Mouse (Mus musculus): ENCODE measurements around the gene Mga. TPM values are rescaled to one million over a fixed set of nuclear protein-coding genes. Genes with fewer than 3 reads are reported as not detected.

Mga gene
- polyA plus RNA-seq, 1 experiment from 2014 or later = 14.9 TPM

DNA sequence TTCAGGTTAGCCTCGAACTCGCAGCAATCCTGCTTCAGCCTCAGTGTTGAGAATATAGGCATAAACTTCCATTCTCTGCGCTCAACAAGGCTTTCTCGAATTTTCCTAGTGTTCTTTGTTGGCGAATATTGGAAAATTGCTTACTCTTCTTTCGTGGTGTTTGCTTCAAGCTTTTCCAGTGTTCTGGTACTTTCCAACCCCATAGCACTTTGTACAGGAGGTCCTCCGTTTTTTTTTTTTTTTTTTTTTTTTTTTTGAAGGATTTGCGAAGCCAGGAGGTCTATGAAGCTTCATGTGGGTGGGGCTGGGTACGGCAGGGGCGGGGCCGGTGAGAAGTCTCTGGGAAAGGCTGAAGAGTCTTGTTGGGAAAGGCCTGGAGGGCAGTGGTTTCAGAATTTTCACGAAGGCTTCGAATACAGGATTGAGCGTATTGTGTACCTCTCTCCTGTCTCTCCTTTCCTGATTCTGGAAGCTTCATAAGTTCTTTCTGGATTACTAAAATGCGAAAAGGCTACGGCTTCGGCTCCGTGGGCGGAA is 407 bp upstream of the Mga start:
- peak overlapping the region; percentile 72 for H3K4me2 ChIP-seq (ENCODE audit: low read depth, low read length)
- peak overlapping the region; percentile 71 for H3K9ac ChIP-seq (ENCODE audit: low read depth, low read length)
- peak overlapping the region; percentile 61 for H3K4me3 ChIP-seq (ENCODE audit: low read length)
- peak overlapping the region; percentile 95 for H3K27ac ChIP-seq (ENCODE audit: low read length)
- H3K9me3 ChIP-seq (ENCODE audit: control insufficient read depth, low read length) = no peaks in the 10 kb centered on the region
- H3K4me1 ChIP-seq (ENCODE audit: control insufficient read depth, insufficient read depth, low read length) = peaks cover 2% of the 10 kb centered on the region; the same call in 1 of the 2 replicates
- no peaks in the 10 kb centered on the region for H3K36me3 ChIP-seq (ENCODE audit: control insufficient read depth, insufficient read depth, low read length)
- WGBS = 14% methylated on average over 19 of the region's 19 CpGs
- no peaks in the 10 kb centered on the region for H3K27me3 ChIP-seq (replicated peaks; ENCODE audit: control insufficient read depth, insufficient read depth, low read length)
- ATAC-seq = peak; percentile 76

DNA sequence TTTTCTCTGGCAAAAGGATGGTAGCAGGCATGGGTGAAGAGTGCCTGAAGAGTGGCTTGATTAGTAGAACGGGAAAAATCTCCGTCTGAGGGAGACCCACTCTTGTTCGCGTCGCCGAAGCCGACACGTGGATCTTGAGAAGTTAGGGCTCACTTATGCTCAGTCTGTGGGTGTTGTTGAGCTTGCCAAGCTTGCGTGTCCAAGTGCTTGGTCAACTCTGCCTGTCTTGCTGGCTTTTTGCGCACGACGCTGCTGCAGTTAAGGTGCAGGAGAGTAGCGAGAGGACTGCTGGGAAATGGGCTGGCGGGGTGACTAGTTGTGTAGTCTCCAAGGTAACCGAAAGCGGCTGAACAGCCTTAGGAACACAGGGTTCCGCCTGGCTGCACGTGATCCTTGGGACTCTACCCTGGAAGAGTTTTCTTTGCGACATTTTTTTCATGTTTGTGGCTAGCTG is 1.1 kb downstream of the Mga start:
- Histone ChIP-seq H3K4me1 (ENCODE audit: control insufficient read depth, insufficient read depth, low read length) (peaks cover 2% of the 10 kb centered on the region; the same call in 1 of the 2 replicates), H3K9me3 (ENCODE audit: control insufficient read depth, low read length) (no peaks in the 10 kb centered on the region), H3K9ac (ENCODE audit: low read depth, low read length) (peak overlapping the region; percentile 71), H3K27me3 (replicated peaks; ENCODE audit: control insufficient read depth, insufficient read depth, low read length) (no peaks in the 10 kb centered on the region), H3K4me2 (ENCODE audit: low read depth, low read length) (peak overlapping the region; percentile 72), H3K36me3 (ENCODE audit: control insufficient read depth, insufficient read depth, low read length) (peaks cover 2% of the 10 kb centered on the region; the same call in 1 of the 2 replicates), H3K4me3 (ENCODE audit: low read length) (peak overlapping the region; percentile 61), H3K27ac (ENCODE audit: low read length) (peak overlapping the region; percentile 95)
- WGBS = 4% methylated on average over 19 of the region's 19 CpGs
- peak; percentile 79 for ATAC-seq

DNA sequence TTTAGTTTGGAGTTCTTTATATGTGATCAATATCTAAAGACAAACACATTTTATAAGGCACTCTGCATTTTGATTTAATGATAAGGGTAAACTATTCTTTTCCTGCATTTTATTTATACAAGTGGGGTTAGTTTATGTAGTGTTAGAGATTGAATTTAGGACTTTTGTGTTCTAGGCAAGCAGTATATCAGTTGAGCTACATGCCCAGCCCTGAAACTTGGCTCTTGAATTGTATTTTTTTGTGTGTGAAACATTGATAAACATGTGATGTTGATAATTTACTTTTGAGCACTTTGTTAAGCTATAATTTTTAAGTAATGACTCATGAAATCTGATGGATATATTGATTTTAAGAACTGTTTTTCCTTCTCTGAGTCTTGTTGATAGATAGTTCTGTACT is 19.0 kb downstream of the Mga start:
- no peak overlapping the region for H3K27ac ChIP-seq (ENCODE audit: low read length)
- no peaks in the 10 kb centered on the region for H3K4me1 ChIP-seq (ENCODE audit: control insufficient read depth, insufficient read depth, low read length)
- peaks cover 3% of the 10 kb centered on the region; the same call in 1 of the 2 replicates for H3K36me3 ChIP-seq (ENCODE audit: control insufficient read depth, insufficient read depth, low read length)
- no peak overlapping the region for H3K9ac ChIP-seq (ENCODE audit: low read depth, low read length)
- no peak for ATAC-seq
- H3K9me3 ChIP-seq (ENCODE audit: control insufficient read depth, low read length) = no peaks in the 10 kb centered on the region
- H3K27me3 ChIP-seq (replicated peaks; ENCODE audit: control insufficient read depth, insufficient read depth, low read length) = no peaks in the 10 kb centered on the region
- no peak overlapping the region for H3K4me3 ChIP-seq (ENCODE audit: low read length)
- H3K4me2 ChIP-seq (ENCODE audit: low read depth, low read length) = no peak overlapping the region

DNA sequence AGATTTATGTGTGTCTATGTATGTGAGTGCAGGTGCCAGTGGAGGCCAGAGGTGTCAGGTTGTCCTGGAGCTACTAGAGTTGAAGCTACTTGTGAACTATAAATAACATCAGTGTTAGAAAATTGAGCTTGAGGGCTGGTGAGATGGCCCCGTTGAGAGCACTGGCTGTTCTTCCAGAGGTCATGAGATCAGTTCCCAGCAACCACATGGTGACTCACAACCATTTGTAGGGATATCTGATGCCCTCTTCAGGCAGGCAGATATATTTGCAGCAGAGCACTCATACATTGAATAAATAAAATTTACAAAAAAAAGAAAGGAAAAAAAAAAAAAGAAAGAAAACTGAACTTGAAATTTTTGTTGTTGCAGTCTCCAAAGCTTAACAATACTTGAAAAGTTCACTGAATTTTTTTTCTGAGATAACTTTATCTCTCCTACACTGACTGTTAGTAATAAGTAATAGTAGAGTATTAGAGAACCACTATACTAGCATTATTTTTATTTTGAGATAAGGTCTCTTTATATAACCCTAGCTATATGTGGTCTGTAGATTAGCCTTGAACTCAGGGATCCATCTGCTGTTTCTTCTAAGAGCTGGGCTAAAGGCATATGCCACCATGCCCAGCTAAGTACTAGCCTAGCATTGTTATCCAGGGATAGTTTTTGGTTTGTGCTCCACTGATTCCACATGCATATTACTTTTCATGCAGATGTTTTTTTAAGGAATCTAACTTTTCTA is 20.8 kb downstream of the Mga start:
- Histone ChIP-seq H3K36me3 (ENCODE audit: control insufficient read depth, insufficient read depth, low read length) (peaks cover 3% of the 10 kb centered on the region; the same call in 1 of the 2 replicates), H3K9me3 (ENCODE audit: control insufficient read depth, low read length) (no peaks in the 10 kb centered on the region), H3K27ac (ENCODE audit: low read length) (no peak overlapping the region), H3K9ac (ENCODE audit: low read depth, low read length) (no peak overlapping the region), H3K4me2 (ENCODE audit: low read depth, low read length) (no peak overlapping the region), H3K4me1 (ENCODE audit: control insufficient read depth, insufficient read depth, low read length) (no peaks in the 10 kb centered on the region), H3K27me3 (replicated peaks; ENCODE audit: control insufficient read depth, insufficient read depth, low read length) (no peaks in the 10 kb centered on the region), H3K4me3 (ENCODE audit: low read length) (no peak overlapping the region)
- no peak for ATAC-seq
- WGBS = 68% methylated on average over 1 of the region's 1 CpGs

DNA sequence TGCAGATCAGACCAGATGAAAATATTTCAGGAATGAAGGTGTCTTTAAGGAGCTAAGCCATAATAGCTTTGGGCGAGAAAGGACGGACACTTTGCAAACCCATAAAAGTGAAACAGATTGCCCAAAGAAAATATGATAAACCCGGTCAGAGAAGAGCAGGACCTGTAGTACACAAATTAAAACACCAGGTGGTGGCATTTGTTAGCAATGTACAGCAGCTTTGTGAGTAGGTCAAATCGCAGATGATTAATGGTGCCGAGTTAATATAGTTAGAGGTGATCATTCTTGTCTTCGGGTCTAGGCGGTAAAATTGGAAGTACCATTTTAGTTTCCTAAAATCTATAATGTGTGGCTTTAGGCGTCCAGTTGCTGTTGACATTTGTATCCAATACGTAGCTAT is 73.5 kb downstream of the Mga start:
- no peak overlapping the region for H3K4me2 ChIP-seq (ENCODE audit: low read depth, low read length)
- WGBS = 39% methylated on average over 9 of the region's 9 CpGs

DNA sequence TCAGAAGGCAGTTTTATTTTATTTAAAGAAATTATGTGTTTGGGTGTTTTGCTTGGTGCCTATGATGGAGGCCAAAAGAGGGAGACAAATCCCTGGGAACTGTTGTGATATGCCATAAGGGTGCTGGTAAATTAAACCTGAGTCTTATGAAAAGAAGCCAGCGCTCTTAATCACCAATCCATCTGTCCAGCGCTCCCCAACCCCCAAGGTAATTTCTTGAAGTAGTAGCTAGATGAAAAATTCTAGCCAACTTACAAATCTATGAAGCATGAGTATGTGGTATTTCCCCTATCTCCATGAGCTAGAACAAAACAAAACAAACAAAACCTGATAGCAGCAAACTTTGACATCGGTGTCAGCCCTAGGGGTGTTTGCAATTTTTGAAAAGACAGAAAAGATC is 74.3 kb downstream of the Mga start:
- Histone ChIP-seq H3K4me3 (ENCODE audit: low read length) (no peak overlapping the region), H3K4me2 (ENCODE audit: low read depth, low read length) (no peak overlapping the region; the same call in 1 of the 2 replicates), H3K27ac (ENCODE audit: low read length) (no peak overlapping the region), H3K4me1 (ENCODE audit: control insufficient read depth, insufficient read depth, low read length) (peaks cover 11% of the 10 kb centered on the region; the same call in 1 of the 2 replicates), H3K9ac (ENCODE audit: low read depth, low read length) (no peak overlapping the region), H3K27me3 (replicated peaks; ENCODE audit: control insufficient read depth, insufficient read depth, low read length) (no peaks in the 10 kb centered on the region), H3K36me3 (ENCODE audit: control insufficient read depth, insufficient read depth, low read length) (no peaks in the 10 kb centered on the region), H3K9me3 (ENCODE audit: control insufficient read depth, low read length) (no peaks in the 10 kb centered on the region)
- 72% methylated on average over 3 of the region's 3 CpGs for WGBS
- ATAC-seq = no peak

More for the DNA sequence above, 73.5 kb downstream of the Mga start:
- Histone ChIP-seq H3K4me1 (ENCODE audit: control insufficient read depth, insufficient read depth, low read length) (peaks cover 11% of the 10 kb centered on the region; the same call in 1 of the 2 replicates), H3K9ac (ENCODE audit: low read depth, low read length) (no peak overlapping the region), H3K9me3 (ENCODE audit: control insufficient read depth, low read length) (no peaks in the 10 kb centered on the region), H3K36me3 (ENCODE audit: control insufficient read depth, insufficient read depth, low read length) (no peaks in the 10 kb centered on the region), H3K27ac (ENCODE audit: low read length) (no peak overlapping the region), H3K27me3 (replicated peaks; ENCODE audit: control insufficient read depth, insufficient read depth, low read length) (no peaks in the 10 kb centered on the region), H3K4me3 (ENCODE audit: low read length) (no peak overlapping the region)
- ATAC-seq = no peak

DNA sequence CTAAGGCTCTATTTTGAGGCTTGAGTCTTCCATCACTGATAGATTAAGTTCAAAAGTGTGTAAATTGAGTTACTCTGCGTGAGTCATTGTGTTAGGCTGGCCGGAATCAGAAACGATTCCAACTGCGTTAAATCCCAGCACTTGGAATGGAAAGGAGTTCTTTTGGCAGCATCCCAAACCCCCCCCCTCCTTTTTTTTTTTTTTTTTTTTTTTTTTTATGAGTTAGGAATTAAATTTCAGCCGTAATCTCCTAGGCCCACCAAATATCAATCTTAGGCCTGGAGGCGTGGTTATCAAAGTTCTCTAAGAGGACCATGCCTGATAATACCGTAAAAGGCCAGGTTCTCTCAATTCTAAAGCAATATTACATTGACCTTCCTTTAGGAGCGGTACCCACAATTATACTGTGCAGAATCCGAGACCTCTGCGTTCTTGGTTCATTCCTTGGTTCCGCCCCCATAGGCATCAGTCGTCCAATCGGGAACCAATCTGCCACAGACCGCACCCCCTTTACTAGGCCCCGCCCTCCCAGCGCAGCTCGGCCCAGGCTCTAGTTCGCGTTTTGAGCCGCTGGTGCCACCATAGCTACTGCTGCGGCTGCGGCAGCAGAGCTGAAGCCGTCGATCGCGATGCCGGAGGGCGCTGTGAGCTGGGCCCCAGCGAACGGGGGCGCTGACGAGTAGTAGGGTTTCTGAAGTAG is 75.0 kb downstream of the Mga start:
- H3K36me3 ChIP-seq (ENCODE audit: control insufficient read depth, insufficient read depth, low read length) = no peaks in the 10 kb centered on the region
- no peaks in the 10 kb centered on the region for H3K27me3 ChIP-seq (replicated peaks; ENCODE audit: control insufficient read depth, insufficient read depth, low read length)
- H3K9ac ChIP-seq (ENCODE audit: low read depth, low read length) = peak overlapping the region; percentile 78
- 3% methylated on average over 32 of the region's 32 CpGs for WGBS
- peak; percentile 98 for ATAC-seq
- H3K27ac ChIP-seq (ENCODE audit: low read length) = peak overlapping the region; percentile 58
- peak overlapping the region; percentile 64 for H3K4me2 ChIP-seq (ENCODE audit: low read depth, low read length)
- peak overlapping the region; percentile 76 for H3K4me3 ChIP-seq (ENCODE audit: low read length)
- no peaks in the 10 kb centered on the region for H3K9me3 ChIP-seq (ENCODE audit: control insufficient read depth, low read length)
- peaks cover 11% of the 10 kb centered on the region; the same call in 1 of the 2 replicates for H3K4me1 ChIP-seq (ENCODE audit: control insufficient read depth, insufficient read depth, low read length)

DNA sequence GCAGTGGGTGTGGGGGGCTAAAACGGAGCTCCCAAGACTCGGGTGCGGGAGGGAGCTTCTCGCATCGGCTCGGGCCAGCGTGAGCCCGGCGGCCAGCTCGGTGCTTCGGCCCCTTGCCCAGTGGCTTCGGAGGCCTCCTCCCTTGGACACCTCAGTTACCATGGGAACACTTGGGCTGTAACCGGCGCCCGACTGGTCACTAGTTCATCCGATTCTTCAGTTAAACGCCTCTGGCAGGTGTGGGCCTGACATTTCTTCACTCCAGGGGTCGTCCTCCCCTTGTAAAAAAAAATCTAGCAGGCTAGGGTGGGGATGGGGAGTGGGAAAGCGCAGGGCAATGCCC is 75.5 kb downstream of the Mga start, which contains the start of gene Mapkbp1:
Mapkbp1 (plus strand) TSS at position 163 of the 343 bp plus-strand sequence.
- Histone ChIP-seq H3K4me3 (ENCODE audit: low read length) (peak within 1 kb of the TSS; percentile 76), H3K36me3 (ENCODE audit: control insufficient read depth, insufficient read depth, low read length) (no peaks in the 10 kb centered on the region), H3K27me3 (replicated peaks; ENCODE audit: control insufficient read depth, insufficient read depth, low read length) (no peaks in the 10 kb centered on the region), H3K4me2 (ENCODE audit: low read depth, low read length) (peak within 1 kb of the TSS; percentile 64), H3K27ac (ENCODE audit: low read length) (peak within 1 kb of the TSS; percentile 58), H3K9me3 (ENCODE audit: control insufficient read depth, low read length) (no peaks in the 10 kb centered on the region), H3K4me1 (ENCODE audit: control insufficient read depth, insufficient read depth, low read length) (peaks cover 11% of the 10 kb centered on the region; the same call in 1 of the 2 replicates), H3K9ac (ENCODE audit: low read depth, low read length) (peak within 1 kb of the TSS; percentile 78)
- WGBS = 2% methylated on average over 19 of the region's 19 CpGs
- ATAC-seq = peak; percentile 77

DNA sequence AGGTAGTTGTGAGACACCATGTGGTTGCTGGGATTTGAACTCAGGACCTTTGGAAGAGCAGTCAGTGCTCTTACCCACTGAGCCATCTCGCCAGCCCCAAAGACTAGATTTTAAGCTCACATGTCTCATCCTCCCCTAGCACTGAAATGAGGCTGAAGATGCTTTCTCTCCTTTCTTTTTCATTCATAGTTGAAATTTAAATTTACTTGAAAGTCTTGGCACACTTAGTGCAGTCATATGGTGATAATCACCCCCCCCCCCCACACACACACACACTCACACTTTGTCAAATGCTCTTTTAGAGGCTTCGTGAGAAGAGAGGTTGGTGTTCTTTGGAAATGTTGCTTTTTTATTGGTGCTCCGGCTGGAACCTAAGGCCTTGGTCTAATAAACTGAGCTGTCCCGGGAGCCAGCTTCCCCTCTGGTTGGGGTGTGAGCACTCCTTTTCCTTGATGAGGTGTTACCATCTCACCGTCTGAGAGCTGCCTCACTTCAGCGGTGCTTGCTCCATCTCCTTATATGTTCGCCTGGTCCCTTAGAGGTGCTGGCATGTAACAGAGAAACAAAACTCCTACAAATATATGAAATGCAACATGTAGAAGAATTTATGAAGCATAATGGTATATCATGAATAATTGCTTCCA is 83.4 kb downstream of the Mga start:
- WGBS = 87% methylated on average over 7 of the region's 7 CpGs

More for the DNA sequence above, 83.4 kb downstream of the Mga start:
- no peaks in the 10 kb centered on the region for H3K4me1 ChIP-seq (ENCODE audit: control insufficient read depth, insufficient read depth, low read length)
- H3K27me3 ChIP-seq (replicated peaks; ENCODE audit: control insufficient read depth, insufficient read depth, low read length) = no peaks in the 10 kb centered on the region
- H3K9ac ChIP-seq (ENCODE audit: low read depth, low read length) = no peak overlapping the region
- no peaks in the 10 kb centered on the region for H3K36me3 ChIP-seq (ENCODE audit: control insufficient read depth, insufficient read depth, low read length)
- no peaks in the 10 kb centered on the region for H3K9me3 ChIP-seq (ENCODE audit: control insufficient read depth, low read length)
- no peak overlapping the region for H3K27ac ChIP-seq (ENCODE audit: low read length)
- H3K4me3 ChIP-seq (ENCODE audit: low read length) = no peak overlapping the region
- H3K4me2 ChIP-seq (ENCODE audit: low read depth, low read length) = no peak overlapping the region
- ATAC-seq = no peak
